Mouse (Mus musculus) hindbrain, embryonic 16.5 days (tissue): ENCODE measurements around the gene Fhit. TPM values are rescaled to one million over a fixed set of nuclear protein-coding genes. Genes with fewer than 3 reads are reported as not detected.

Experiments
- ATAC-seq: fragments of 200-750 bp; cut with Nextera tagmentation; 2 replicates; pipeline ENCODE4 v1.8.0; 2017; ENCODE audit warnings: moderate TSS enrichment, moderate library complexity
- H3K27ac ChIP-seq: fragments of 300-500 bp; sonication (generic); 2 replicates; pipeline ENCODE4 v1.5.1; 2014; ENCODE audit warnings: low read depth, mild to moderate bottlenecking, control low read depth, low read length, moderate library complexity
- H3K27me3 ChIP-seq: fragments of 300-500 bp; sonication (generic); replicated peaks from 2 replicates; pipeline ENCODE4 v1.6.1; 2014; ENCODE audit warnings: low read length; ENCODE audit not compliant: control insufficient read depth, insufficient read depth
- H3K36me3 ChIP-seq: fragments of 300-500 bp; sonication (generic); 2 replicates; pipeline ENCODE4 v1.6.1; 2014; ENCODE audit warnings: mild to moderate bottlenecking, low read length, moderate library complexity, mixed read lengths; ENCODE audit not compliant: control insufficient read depth, insufficient read depth
- H3K4me1 ChIP-seq: fragments of 300-500 bp; sonication (generic); 2 replicates; pipeline ENCODE4 v1.6.1; 2014; ENCODE audit warnings: low read depth, low read length; ENCODE audit not compliant: control insufficient read depth, insufficient read depth
- H3K4me2 ChIP-seq: fragments of 300-500 bp; sonication (generic); 2 replicates; pipeline ENCODE4 v1.6.1; 2014; ENCODE audit warnings: mild to moderate bottlenecking, low read length, control low read depth, moderate library complexity
- H3K4me3 ChIP-seq: fragments of 300-500 bp; sonication (generic); 2 replicates; pipeline ENCODE4 v1.5.1; 2014; ENCODE audit warnings: mild to moderate bottlenecking, low read length, control low read depth, moderate library complexity
- H3K9ac ChIP-seq: fragments of 300-500 bp; sonication (generic); 2 replicates; pipeline ENCODE4 v1.6.1; 2014; ENCODE audit warnings: low read depth, mild to moderate bottlenecking, control low read depth, low read length, moderate library complexity
- H3K9me3 ChIP-seq: fragments of 300-500 bp; sonication (generic); 2 replicates; pipeline ENCODE4 v1.6.1; 2014; ENCODE audit warnings: mild to moderate bottlenecking, low read length, moderate library complexity; ENCODE audit not compliant: control insufficient read depth
- WGBS: fragments of 180-500 bp; shearing (Covaris S2); extraction: QIAGEN DNeasy Blood & Tissue Kit; methylation state at CpG from one replicate; pipeline ENCODE4 v1.1.7; 2014; 5-methylcytosine and 5-hydroxymethylcytosine counted together
- polyA plus RNA-seq: library from polyadenylated mRNA; unstranded; fragments of >200 nt; fragmentation: Nextera tagmentation; extraction: Ambion mirVana; gene quantifications from 2 replicates; pipeline ENCODE4 v1.2.1, GENCODE M21; 2015

The Fhit gene
- polyA plus RNA-seq, 1 experiment from 2014 or later = 8.5 TPM

- Histone ChIP-seq H3K36me3 (no peaks in the 10 kb centered on the region), H3K27ac (no peak overlapping the region), H3K4me1 (no peaks in the 10 kb centered on the region), H3K27me3 (no peaks in the 10 kb centered on the region), H3K4me3 (no peak overlapping the region), H3K9me3 (no peaks in the 10 kb centered on the region), H3K4me2 (no peak overlapping the region), H3K9ac (no peak overlapping the region)
- WGBS = 55% methylated on average over 7 of the region's 7 CpGs
- no peak for ATAC-seq
Observed at GRCm38 (mm10) chr14:10013003-10013816, 1148.6 kb downstream of the Fhit start.

GRCm38 (mm10) chr14:10006278-10006677 is 1155.6 kb downstream of the Fhit start:
- Histone ChIP-seq H3K4me3 (no peak overlapping the region), H3K27ac (no peak overlapping the region), H3K27me3 (no peaks in the 10 kb centered on the region), H3K9ac (no peak overlapping the region), H3K9me3 (no peaks in the 10 kb centered on the region), H3K36me3 (no peaks in the 10 kb centered on the region), H3K4me2 (no peak overlapping the region), H3K4me1 (no peaks in the 10 kb centered on the region; the same call in 1 of the 2 replicates)
- no peak for ATAC-seq
- WGBS = 79% methylated on average over 5 of the region's 5 CpGs

- Histone ChIP-seq H3K9me3 (no peaks in the 10 kb centered on the region), H3K27me3 (no peaks in the 10 kb centered on the region), H3K4me2 (no peak overlapping the region), H3K4me1 (no peaks in the 10 kb centered on the region; the same call in 1 of the 2 replicates), H3K9ac (no peak overlapping the region), H3K36me3 (no peaks in the 10 kb centered on the region), H3K27ac (no peak overlapping the region), H3K4me3 (no peak overlapping the region)
- ATAC-seq = peak; percentile 63; the same call in 1 of the 2 replicates
- WGBS = 36% methylated on average over 2 of the region's 2 CpGs
Observed at GRCm38 (mm10) chr14:10003847-10004246, 1158.0 kb downstream of the Fhit start.

- Histone ChIP-seq H3K27ac (no peak overlapping the region), H3K4me2 (no peak overlapping the region), H3K4me3 (no peak overlapping the region), H3K36me3 (no peaks in the 10 kb centered on the region), H3K27me3 (no peaks in the 10 kb centered on the region), H3K9me3 (no peaks in the 10 kb centered on the region), H3K4me1 (no peaks in the 10 kb centered on the region), H3K9ac (no peak overlapping the region)
- 93% methylated on average over 1 of the region's 1 CpGs for WGBS
- no peak for ATAC-seq
Observed at GRCm38 (mm10) chr14:9990677-9991076, 1171.2 kb downstream of the Fhit start.

GRCm38 (mm10) chr14:9976934-9977510 is 1184.8 kb downstream of the Fhit start:
- Histone ChIP-seq H3K27ac (no peak overlapping the region), H3K4me3 (no peak overlapping the region), H3K36me3 (no peaks in the 10 kb centered on the region), H3K9ac (no peak overlapping the region), H3K4me1 (no peaks in the 10 kb centered on the region; the same call in 1 of the 2 replicates), H3K4me2 (no peak overlapping the region), H3K9me3 (no peaks in the 10 kb centered on the region), H3K27me3 (no peaks in the 10 kb centered on the region)
- WGBS = 60% methylated on average over 3 of the region's 3 CpGs
- no peak for ATAC-seq

- WGBS = 51% methylated on average over 3 of the region's 3 CpGs
- Histone ChIP-seq H3K27me3 (no peaks in the 10 kb centered on the region), H3K4me3 (no peak overlapping the region), H3K27ac (no peak overlapping the region), H3K4me1 (no peaks in the 10 kb centered on the region; the same call in 1 of the 2 replicates), H3K9ac (no peak overlapping the region), H3K4me2 (no peak overlapping the region), H3K9me3 (no peaks in the 10 kb centered on the region), H3K36me3 (no peaks in the 10 kb centered on the region)
- peak; percentile 60; the same call in 1 of the 2 replicates for ATAC-seq
Observed at GRCm38 (mm10) chr14:9974402-9974801, 1187.4 kb downstream of the Fhit start.

- Histone ChIP-seq H3K4me3 (no peak overlapping the region), H3K27ac (no peak overlapping the region), H3K27me3 (no peaks in the 10 kb centered on the region), H3K9me3 (no peaks in the 10 kb centered on the region), H3K4me1 (no peaks in the 10 kb centered on the region), H3K9ac (no peak overlapping the region), H3K36me3 (no peaks in the 10 kb centered on the region), H3K4me2 (no peak overlapping the region)
- no peak for ATAC-seq
- WGBS = 87% methylated on average over 3 of the region's 3 CpGs
Observed at GRCm38 (mm10) chr14:9963853-9964252, 1198.0 kb downstream of the Fhit start.

GRCm38 (mm10) chr14:9960396-9960795 is 1201.4 kb downstream of the Fhit start:
- H3K4me1 ChIP-seq = no peaks in the 10 kb centered on the region
- no peaks in the 10 kb centered on the region for H3K27me3 ChIP-seq
- no peak overlapping the region for H3K4me2 ChIP-seq
- no peak overlapping the region for H3K9ac ChIP-seq
- H3K27ac ChIP-seq = no peak overlapping the region
- WGBS = 50% methylated on average over 2 of the region's 2 CpGs
- no peaks in the 10 kb centered on the region for H3K9me3 ChIP-seq
- no peak for ATAC-seq
- H3K36me3 ChIP-seq = no peaks in the 10 kb centered on the region
- H3K4me3 ChIP-seq = no peak overlapping the region

GRCm38 (mm10) chr14:9899494-9899893 is 1262.3 kb downstream of the Fhit start:
- no peak for ATAC-seq
- Histone ChIP-seq H3K4me2 (no peak overlapping the region), H3K36me3 (no peaks in the 10 kb centered on the region), H3K9me3 (no peaks in the 10 kb centered on the region), H3K4me3 (no peak overlapping the region), H3K9ac (no peak overlapping the region), H3K4me1 (no peaks in the 10 kb centered on the region), H3K27ac (no peak overlapping the region), H3K27me3 (no peaks in the 10 kb centered on the region)
- WGBS = 79% methylated on average over 2 of the region's 2 CpGs
